Mouse (Mus musculus) small intestine, adult 2 months (tissue): ENCODE measurements around the gene Jade3. TPM values are rescaled to one million over a fixed set of nuclear protein-coding genes. Genes with fewer than 3 reads are reported as not detected.
A peak's percentile ranks its signal among the peaks of the same experiment; 100 is the strongest.

Experiments
- H3K27ac ChIP-seq: fragments of 200-500 bp; 2 replicates; pipeline ENCODE4 v1.5.1; 2012; ENCODE audit warnings: low read depth, low read length, control low read depth, inconsistent platforms; ENCODE audit not compliant: insufficient read depth
- H3K27me3 ChIP-seq: fragments of 200-500 bp; 2 replicates; pipeline ENCODE4 v1.6.1; 2012; ENCODE audit warnings: mild to moderate bottlenecking, moderate library complexity, low read length, inconsistent platforms; ENCODE audit not compliant: control insufficient read depth, insufficient read depth
- H3K36me3 ChIP-seq: fragments of 200-500 bp; 2 replicates; pipeline ENCODE4 v1.6.1; 2012; ENCODE audit warnings: mild to moderate bottlenecking, low read length, control low read depth, inconsistent platforms; ENCODE audit not compliant: control insufficient read depth, insufficient read depth
- H3K4me1 ChIP-seq: fragments of 200-500 bp; 2 replicates; pipeline ENCODE4 v1.6.1; 2012; ENCODE audit warnings: low read length, inconsistent platforms, mixed read lengths; ENCODE audit not compliant: control insufficient read depth, insufficient read depth, insufficient read length
- H3K4me3 ChIP-seq: fragments of 200-500 bp; 2 replicates; pipeline ENCODE4 v1.5.1; 2012; ENCODE audit warnings: low read depth, mild to moderate bottlenecking, control low read depth, inconsistent platforms, low read length, moderate library complexity
- CTCF ChIP-seq: fragments of 200-500 bp; IDR thresholded peaks from 2 replicates; pipeline ENCODE4 v1.5.1; 2012; ENCODE audit warnings: low read depth, mild to moderate bottlenecking, control low read depth, inconsistent platforms, low read length, moderate library complexity, mixed read lengths; ENCODE audit not compliant: insufficient replicate concordance, insufficient read length; ENCODE audit errors: extremely low read depth
- POLR2A ChIP-seq: fragments of 200-500 bp; IDR thresholded peaks from 2 replicates; pipeline ENCODE4 v1.6.1; 2012; ENCODE audit warnings: low read depth, mild to moderate bottlenecking, control low read depth, inconsistent platforms, low read length, moderate library complexity
- WGBS: fragments of 180-500 bp; shearing (Covaris S2); methylation state at CpG from one replicate; pipeline ENCODE4 v1.1.7; 2018; 5-methylcytosine and 5-hydroxymethylcytosine counted together
- polyA plus RNA-seq: library from polyadenylated mRNA; depleted of rRNA; stranded (reverse); fragments of >200 nt; gene quantifications from 2 replicates; pipeline ENCODE4 v1.2.3, GENCODE M21; 2012; rRNA removed

Jade3 gene
- polyA plus RNA-seq, 1 experiment: 0.32 TPM

GRCm38 (mm10) chrX:20548011-20548879 is 122.8 kb downstream of the Jade3 start:
- WGBS: 11% methylated on average over 24 of the region's 24 CpGs

DNA sequence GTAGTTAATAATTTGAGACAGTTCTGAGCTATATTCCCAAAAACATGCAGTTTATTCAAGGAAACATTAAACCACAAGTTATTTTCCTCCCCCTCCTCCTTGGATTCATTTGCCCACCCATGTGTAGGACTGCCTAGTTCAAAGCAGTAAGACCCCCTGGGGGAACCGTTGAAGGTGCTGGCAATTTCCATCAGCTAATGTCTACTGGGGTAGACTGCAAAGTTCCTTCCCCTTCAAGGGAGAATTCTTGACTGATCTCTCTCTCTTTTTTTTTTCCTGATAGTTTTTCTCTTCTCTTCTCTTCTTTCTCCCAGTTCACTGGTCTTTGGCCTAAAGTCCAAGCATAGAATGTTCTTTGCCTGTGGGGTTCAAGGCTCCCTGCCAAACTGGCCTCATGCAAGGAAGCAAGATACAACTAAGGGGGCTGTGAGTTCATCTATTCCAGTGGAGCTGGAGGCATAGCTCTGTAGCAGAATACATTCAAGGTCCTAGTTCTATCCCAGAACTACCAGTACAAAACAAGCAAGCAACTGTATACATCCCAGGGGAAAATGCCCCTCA is 123.5 kb downstream of the Jade3 start:
- 27% methylated on average over 1 of the region's 1 CpGs for WGBS
- Histone ChIP-seq H3K27me3 (no peaks in the 10 kb centered on the region), H3K4me3 (no peak overlapping the region), H3K36me3 (no peaks in the 10 kb centered on the region), H3K27ac (no peak overlapping the region), H3K4me1 (no peaks in the 10 kb centered on the region)
- TF ChIP-seq CTCF (no peak), POLR2A (no peak)

More at GRCm38 (mm10) chrX:20548011-20548879, 122.8 kb downstream of the Jade3 start:
- H3K27ac ChIP-seq: peak overlapping the region; percentile 75
- H3K27me3 ChIP-seq: no peaks in the 10 kb centered on the region
- TF ChIP-seq CTCF (no peak), POLR2A (no peak)
- peak overlapping the region; percentile 58 for H3K4me3 ChIP-seq
- no peaks in the 10 kb centered on the region for H3K36me3 ChIP-seq
- H3K4me1 ChIP-seq: no peaks in the 10 kb centered on the region

- Histone ChIP-seq H3K27me3 (no peaks in the 10 kb centered on the region), H3K4me1 (no peaks in the 10 kb centered on the region), H3K36me3 (no peaks in the 10 kb centered on the region), H3K4me3 (no peak within 1 kb of the TSS), H3K27ac (no peak within 1 kb of the TSS)
- TF ChIP-seq CTCF (no peak), POLR2A (no peak)
- WGBS: 32% methylated on average over 3 of the region's 3 CpGs
These were observed 124.0 kb downstream of the Jade3 start, which contains the start of gene Rgn for GRCm38 (mm10) chrX:20549532-20549931. TSS of gene Rgn (plus strand) at chrX:20549787.

DNA sequence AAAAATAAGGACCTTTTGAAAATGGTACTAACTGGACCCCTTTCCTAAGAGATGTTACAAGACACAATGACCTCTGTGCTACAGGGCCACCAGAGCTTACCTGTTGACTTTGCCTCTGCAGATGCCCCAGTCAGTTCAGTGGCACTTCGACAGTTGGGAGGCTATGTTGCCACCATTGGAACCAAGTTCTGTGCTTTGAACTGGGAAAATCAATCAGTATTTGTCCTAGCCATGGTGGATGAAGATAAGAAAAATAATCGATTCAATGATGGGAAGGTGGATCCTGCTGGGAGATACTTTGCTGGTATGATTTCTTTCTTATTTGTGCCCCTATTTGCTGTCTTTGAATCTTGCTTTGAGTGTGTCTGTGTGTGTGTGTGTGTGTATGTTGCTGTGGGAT is 126.7 kb downstream of the Jade3 start:
- 60% methylated on average over 2 of the region's 2 CpGs for WGBS
- H3K36me3 ChIP-seq: no peaks in the 10 kb centered on the region

DNA sequence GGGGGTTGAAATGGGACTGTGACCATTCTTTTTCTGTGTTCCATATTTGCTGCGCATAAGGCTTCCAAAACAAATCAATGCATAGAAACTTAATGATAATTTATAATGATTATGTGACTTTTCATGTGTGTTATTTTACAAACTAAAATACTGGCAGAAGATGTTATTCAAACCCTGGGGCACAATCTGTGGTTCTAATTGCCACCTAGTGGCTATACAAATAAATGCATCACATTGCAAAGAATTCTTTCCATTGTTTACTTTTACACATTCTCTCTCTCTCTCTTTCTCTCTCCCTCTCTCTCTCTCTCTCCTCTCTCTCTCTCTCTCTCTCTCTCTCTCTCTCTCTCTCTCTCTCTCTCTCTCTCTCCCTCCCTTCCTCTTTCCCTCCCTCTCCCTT is 136.4 kb downstream of the Jade3 start:
- Histone ChIP-seq H3K36me3 (no peaks in the 10 kb centered on the region), H3K4me3 (no peak overlapping the region), H3K27ac (no peak overlapping the region), H3K27me3 (no peaks in the 10 kb centered on the region), H3K4me1 (no peaks in the 10 kb centered on the region)
- 39% methylated on average over 1 of the region's 1 CpGs for WGBS
- TF ChIP-seq CTCF (no peak), POLR2A (no peak)

More for the DNA sequence above, 126.7 kb downstream of the Jade3 start:
- TF ChIP-seq CTCF: no peak
- no peak overlapping the region for H3K27ac ChIP-seq
- H3K27me3 ChIP-seq: no peaks in the 10 kb centered on the region
- no peak overlapping the region for H3K4me3 ChIP-seq
- H3K4me1 ChIP-seq: no peaks in the 10 kb centered on the region

GRCm38 (mm10) chrX:20563941-20564340 is 138.5 kb downstream of the Jade3 start:
- Histone ChIP-seq H3K4me1 (no peaks in the 10 kb centered on the region), H3K4me3 (no peak overlapping the region), H3K27ac (no peak overlapping the region), H3K27me3 (no peaks in the 10 kb centered on the region), H3K36me3 (no peaks in the 10 kb centered on the region)
- 58% methylated on average over 4 of the region's 4 CpGs for WGBS
- TF ChIP-seq CTCF: no peak
- no peak for TF ChIP-seq POLR2A

Other genes with a start within 250 kb of the Jade3 start
- gene Slc9a7, start 133.9 kb upstream of the Jade3 start, polyA plus RNA-seq: 0.57 and 0.94 TPM in 2 replicates
- 2.1 and 4.8 TPM in 2 replicates for gene Rp2, start 61.2 kb upstream of the Jade3 start, polyA plus RNA-seq
- gene Rgn, start 124.1 kb downstream of the Jade3 start, polyA plus RNA-seq: 0.15 TPM in 1 of 2 replicates, not detected in the other
- 23.3 and 47.4 TPM in 2 replicates for gene Rbm10, start 191.8 kb downstream of the Jade3 start, polyA plus RNA-seq
- gene Ndufb11, start 191.9 kb downstream of the Jade3 start, polyA plus RNA-seq: 66.5 and 84.3 TPM in 2 replicates
- gene Uba1, start 232.6 kb downstream of the Jade3 start, polyA plus RNA-seq: 132 and 255 TPM in 2 replicates